24 mouse cellular contexts compared by ENCODE assay signal in the genomic region with DNA sequence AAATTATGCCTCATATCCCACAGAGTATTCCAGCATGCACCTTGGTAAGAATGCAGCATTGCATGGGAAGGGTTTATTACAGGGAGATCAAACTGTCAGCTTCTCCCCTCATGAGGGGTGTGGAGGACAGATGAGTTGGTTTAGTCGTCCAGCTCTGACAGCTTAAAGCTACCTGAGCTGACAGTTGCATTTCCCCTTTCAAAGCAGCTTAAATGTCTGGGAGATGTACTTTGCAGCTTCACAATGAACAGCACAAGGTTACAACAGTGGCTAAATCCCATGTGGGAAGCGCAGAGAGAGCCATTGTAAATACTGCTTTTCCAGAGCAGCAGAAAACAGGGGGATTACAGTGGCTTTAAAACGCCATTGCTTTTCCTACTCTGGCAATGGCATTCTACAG.
"Had no signal": no experiment of that assay in that cellular context is flagged by ENCODE, and none has a peak within 500 bp of the region (broad histone marks: within the 10 kb centered on the region; RNA-seq: fewer than 3 reads in every experiment).

No protein-coding gene starts in this region.

- H3K36me3 ChIP-seq: heart, embryonic 13.5 days; heart, embryonic 15.5 days; hindbrain, embryonic 13.5 days; hindbrain, embryonic 15.5 days; kidney, embryonic 15.5 days; limb, embryonic 13.5 days had no signal

- H3K9ac ChIP-seq: heart, embryonic 13.5 days; heart, embryonic 15.5 days; hindbrain, embryonic 13.5 days; hindbrain, embryonic 15.5 days; kidney, embryonic 15.5 days; limb, embryonic 13.5 days had no signal

- H3K4me3 ChIP-seq: heart, adult 2 months; heart, embryonic 13.5 days; heart, embryonic 15.5 days; hindbrain, embryonic 13.5 days; hindbrain, embryonic 15.5 days; kidney, embryonic 15.5 days; limb, embryonic 13.5 days had no signal

- ATAC-seq: hindbrain, postnatal 0 days; intestine, embryonic 16.5 days had no signal

- H3K27ac ChIP-seq: heart, adult 2 months; heart, embryonic 13.5 days; heart, embryonic 15.5 days; hindbrain, embryonic 13.5 days; hindbrain, embryonic 15.5 days; hindbrain, postnatal 0 days; kidney, embryonic 15.5 days; kidney, postnatal 0 days; limb, embryonic 13.5 days had no signal

- H3K27me3 ChIP-seq: heart, embryonic 13.5 days; heart, embryonic 15.5 days; hindbrain, embryonic 13.5 days; hindbrain, embryonic 15.5 days; kidney, embryonic 15.5 days; limb, embryonic 13.5 days had no signal

- H3K4me1 ChIP-seq: heart, embryonic 13.5 days; heart, embryonic 15.5 days; hindbrain, embryonic 13.5 days; hindbrain, embryonic 15.5 days; kidney, embryonic 15.5 days; limb, embryonic 13.5 days had no signal

- H3K4me2 ChIP-seq: heart, embryonic 11.5 days; heart, embryonic 13.5 days; heart, embryonic 15.5 days; hindbrain, embryonic 13.5 days; hindbrain, embryonic 15.5 days; kidney, embryonic 15.5 days; limb, embryonic 13.5 days had no signal

- H3K9me3 ChIP-seq: heart, embryonic 13.5 days; heart, embryonic 15.5 days; hindbrain, embryonic 13.5 days; hindbrain, embryonic 15.5 days; kidney, embryonic 15.5 days; limb, embryonic 13.5 days had no signal

- DNase-seq: gastrocnemius, postnatal 14 days; gastrocnemius, postnatal 36 days; heart, adult 11 months; heart, adult 2 months; heart, postnatal 14 days; heart, postnatal 36 days; kidney, adult 11 months; kidney, adult 2 months; kidney, adult 9 months; kidney, postnatal 14 days; kidney, postnatal 36 days; layer of hippocampus, adult 9-11 months; layer of hippocampus, postnatal 36 days; left cerebral cortex, postnatal 4 days had no signal
